Mouse (Mus musculus) heart, adult 2 months (tissue): ENCODE data around the gene Lrrc45. TPM values are rescaled to one million over a fixed set of nuclear protein-coding genes. Genes with fewer than 3 reads are reported as not detected.

Experiments
- DNase-seq, 2 experiments: peaks; one replicate each; pipeline ENCODE4 v3.0.0; 2021
- H3K27ac ChIP-seq: fragments of 200-600 bp; 2 replicates; pipeline ENCODE4 v1.8.1; 2022
- H3K27me3 ChIP-seq: fragments of 200-500 bp; 2 replicates; pipeline ENCODE4 v1.6.1; 2012; ENCODE audit warnings: mild to moderate bottlenecking, low read length, inconsistent platforms, mixed read lengths; ENCODE audit not compliant: control insufficient read depth, insufficient read depth
- H3K36me3 ChIP-seq: fragments of 200-500 bp; 2 replicates; pipeline ENCODE4 v1.6.1; 2012; ENCODE audit warnings: low read length, inconsistent platforms; ENCODE audit not compliant: control insufficient read depth, insufficient read depth
- H3K4me1 ChIP-seq: fragments of 200-500 bp; 2 replicates; pipeline ENCODE4 v1.6.1; 2011; ENCODE audit warnings: low read length; ENCODE audit not compliant: control insufficient read depth, insufficient read depth
- H3K4me3 ChIP-seq: fragments of 200-600 bp; 2 replicates; pipeline ENCODE4 v1.8.1; 2022
- H3K79me2 ChIP-seq: fragments of 200-500 bp; replicated peaks from 2 replicates; pipeline ENCODE4 v1.6.1; 2012; ENCODE audit warnings: mild to moderate bottlenecking, inconsistent platforms, low read length, moderate library complexity, mixed read lengths; ENCODE audit not compliant: control insufficient read depth, insufficient read depth
- H3K9ac ChIP-seq: fragments of 200-500 bp; 2 replicates; pipeline ENCODE4 v1.6.1; 2012; ENCODE audit warnings: low read depth, mild to moderate bottlenecking, control low read depth, inconsistent platforms, low read length, mixed read lengths
- CTCF ChIP-seq: fragments of 200-600 bp; IDR thresholded peaks from 2 replicates; pipeline ENCODE4 v1.8.1; 2022; ENCODE audit warnings: antibody characterized with exemption, mild to moderate bottlenecking, moderate library complexity
- EP300 ChIP-seq: fragments of 200-500 bp; IDR thresholded peaks from 2 replicates; pipeline ENCODE4 v1.6.1; 2011; ENCODE audit warnings: low read depth, low read length, control low read depth; ENCODE audit not compliant: insufficient read depth
- POLR2A ChIP-seq: fragments of 200-500 bp; IDR thresholded peaks from 2 replicates; pipeline ENCODE4 v1.6.1; 2011; ENCODE audit warnings: mild to moderate bottlenecking, low read depth, low read length, control low read depth; ENCODE audit not compliant: insufficient read depth
- WGBS: fragments of 180-500 bp; shearing (Covaris S2); methylation state at CpG from one replicate; pipeline ENCODE4 v1.1.7; 2018; 5-methylcytosine and 5-hydroxymethylcytosine counted together
- intact Hi-C: fragments of 180-260 bp; cut with DNase I; formaldehyde crosslinking; loops from one replicate; pipeline ENCODE4 v1.15.1; 2025
- polyA plus RNA-seq: library from polyadenylated mRNA; depleted of rRNA; stranded (reverse); fragments of >200 nt; gene quantifications from 2 replicates; pipeline ENCODE4 v1.2.3, GENCODE M21; 2012
- total RNA-seq, 2 experiments: library from RNA; stranded (reverse); gene quantifications; 2 replicates each; pipeline ENCODE4 v1.2.3; 2021

The Lrrc45 gene
- total and polyA plus RNA-seq, 3 experiments, result 4.2 to 12.7 (median 4.5) TPM

DNA sequence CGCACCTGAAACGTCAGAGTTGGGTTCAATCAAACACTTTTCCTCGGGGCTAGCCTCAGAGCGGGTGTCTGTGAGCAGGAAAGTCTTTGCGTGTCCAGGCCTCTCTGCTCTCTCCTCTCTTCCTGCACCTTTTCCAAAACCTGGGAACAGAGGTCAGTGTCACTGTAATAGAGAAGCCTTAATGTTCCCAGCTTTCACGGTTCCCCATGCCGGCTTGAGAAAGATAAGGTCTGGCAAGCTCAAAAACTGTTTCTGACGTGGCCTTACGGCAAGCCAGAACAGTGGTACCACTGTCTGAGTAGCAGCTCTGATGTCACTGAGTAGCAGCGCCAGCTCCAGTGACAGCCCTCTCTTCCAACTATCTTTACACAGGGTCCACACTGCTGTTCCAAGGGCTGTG lies 821 bp downstream of the Lrrc45 start:
- Histone ChIP-seq H3K9ac (no peak overlapping the region), H3K36me3 (no peaks in the 10 kb centered on the region), H3K27me3 (no peaks in the 10 kb centered on the region), H3K79me2 (no peaks in the 10 kb centered on the region), H3K27ac (no peak overlapping the region), H3K4me1 (peaks cover 5% of the 10 kb centered on the region; the same call in 1 of the 2 replicates), H3K4me3 (peak overlapping the region; percentile 65)
- intact Hi-C loops, result loop anchor here (5.0 kb wide), 1 partner anchor 132 kb away; the partner anchor contains the start of gene Arhgdia
- DNase-seq, result no peak
- WGBS, result 39% methylated on average over 10 of the region's 10 CpGs
- TF ChIP-seq EP300, result no peak
- no peak for TF ChIP-seq POLR2A
- no peak for TF ChIP-seq CTCF

DNA sequence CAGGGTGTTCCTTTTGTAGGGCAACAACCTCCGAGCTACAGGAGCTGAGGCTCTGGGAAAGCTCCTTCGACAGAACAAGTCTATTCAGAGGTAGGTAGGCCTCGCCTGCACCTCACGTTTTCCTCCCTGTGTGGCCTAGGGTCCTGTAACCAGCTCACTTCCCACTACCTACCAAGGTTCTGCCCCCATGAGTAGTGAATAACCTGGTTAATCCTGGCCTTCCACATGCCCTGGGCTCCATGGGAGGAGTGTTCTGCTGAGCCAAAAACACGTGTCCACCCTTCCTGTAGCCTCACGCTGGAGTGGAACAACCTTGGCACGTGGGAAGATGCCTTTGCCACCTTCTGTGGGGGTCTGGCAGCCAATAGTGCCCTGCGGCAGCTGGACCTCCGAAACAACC lies 1.4 kb downstream of the Lrrc45 start:
- DNase-seq, result no peak
- intact Hi-C loops, result no loop called here
- WGBS, result 88% methylated on average over 9 of the region's 9 CpGs
- no peaks in the 10 kb centered on the region for H3K36me3 ChIP-seq
- H3K27ac ChIP-seq, result no peak overlapping the region
- H3K4me3 ChIP-seq, result no peak overlapping the region
- H3K27me3 ChIP-seq, result no peaks in the 10 kb centered on the region
- no peak overlapping the region for H3K9ac ChIP-seq
- H3K4me1 ChIP-seq, result peaks cover 5% of the 10 kb centered on the region; the same call in 1 of the 2 replicates
- H3K79me2 ChIP-seq, result no peaks in the 10 kb centered on the region
- TF ChIP-seq CTCF (no peak), EP300 (no peak), POLR2A (no peak)

DNA sequence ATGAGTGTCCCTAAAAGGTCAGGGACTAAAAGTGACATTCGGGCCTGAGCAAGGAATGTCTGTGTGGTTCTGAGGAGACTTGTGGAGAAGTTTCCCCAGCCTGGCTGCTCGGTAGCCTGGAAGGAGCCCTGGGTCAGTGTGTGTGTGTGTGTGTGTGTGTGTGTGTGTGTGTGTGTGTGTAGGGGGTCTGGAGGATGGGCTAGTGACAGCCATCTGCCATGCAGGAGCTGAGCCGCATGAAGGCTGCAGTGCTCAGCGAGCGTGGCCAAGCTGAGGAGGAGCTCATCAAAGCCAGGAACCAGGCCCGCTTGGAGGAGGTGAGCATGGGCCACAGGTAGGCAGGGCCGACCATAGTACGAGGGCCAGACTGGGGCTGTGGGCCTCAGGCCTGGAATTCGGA lies 5.5 kb downstream of the Lrrc45 start:
- no peak for TF ChIP-seq POLR2A
- TF ChIP-seq CTCF, result no peak
- TF ChIP-seq EP300, result no peak
- no peaks in the 10 kb centered on the region for H3K36me3 ChIP-seq
- H3K79me2 ChIP-seq, result no peaks in the 10 kb centered on the region
- H3K4me3 ChIP-seq, result no peak overlapping the region
- H3K27me3 ChIP-seq, result 0 out of 2 replicates have a peak, but pooled peaks cover 1% of the 10 kb centered on the region
- H3K4me1 ChIP-seq, result peaks cover 3% of the 10 kb centered on the region; the same call in 1 of the 2 replicates
- intact Hi-C loops, result no loop called here
- no peak overlapping the region for H3K27ac ChIP-seq
- 91% methylated on average over 9 of the region's 9 CpGs for WGBS
- no peak for DNase-seq
- H3K9ac ChIP-seq, result no peak overlapping the region

- Histone ChIP-seq H3K79me2 (no peaks in the 10 kb centered on the region), H3K36me3 (no peaks in the 10 kb centered on the region), H3K27ac (no peak overlapping the region), H3K4me3 (no peak overlapping the region), H3K27me3 (0 out of 2 replicates have a peak, but pooled peaks cover 1% of the 10 kb centered on the region), H3K4me1 (peaks cover 2% of the 10 kb centered on the region; the same call in 1 of the 2 replicates), H3K9ac (no peak overlapping the region)
- TF ChIP-seq POLR2A, result no peak
- TF ChIP-seq CTCF, result no peak
- no peak for TF ChIP-seq EP300
- 92% methylated on average over 13 of the region's 13 CpGs for WGBS
- no peak for DNase-seq
- intact Hi-C loops, result loop anchor here (1.0 to 10.0 kb wide), 5 partner anchors 31 to 325 kb away; no protein-coding TSS in a partner anchor
Observed at GRCm38 (mm10) chr11:120719841-120720376, 6.2 kb downstream of the Lrrc45 start.

DNA sequence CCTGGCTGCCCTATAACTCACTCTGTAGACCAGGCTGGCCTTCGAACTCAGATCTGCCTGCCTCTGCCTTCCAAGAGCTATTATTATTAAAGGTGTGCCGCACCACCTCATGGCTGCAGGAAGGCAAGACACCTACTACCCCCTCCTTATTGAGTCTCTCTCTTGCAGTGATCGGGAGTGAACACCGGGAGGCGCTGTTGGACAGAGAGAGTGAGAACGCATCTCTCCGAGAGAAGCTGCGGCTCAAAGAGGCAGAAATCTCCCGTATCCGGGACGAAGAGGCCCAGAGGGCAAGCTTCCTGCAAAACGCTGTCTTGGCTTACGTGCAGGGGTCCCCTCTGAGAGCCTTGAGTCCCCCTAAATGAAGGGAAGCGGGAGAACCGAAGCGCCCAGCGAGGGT lies 6.7 kb downstream of the Lrrc45 start:
- H3K4me1 ChIP-seq, result peaks cover 2% of the 10 kb centered on the region; the same call in 1 of the 2 replicates
- no peak overlapping the region for H3K27ac ChIP-seq
- H3K79me2 ChIP-seq, result no peaks in the 10 kb centered on the region
- 16% methylated on average over 17 of the region's 17 CpGs for WGBS
- peak overlapping the region; percentile 58 for H3K4me3 ChIP-seq
- TF ChIP-seq EP300, result peak; percentile 94
- TF ChIP-seq POLR2A, result no peak
- TF ChIP-seq CTCF, result peak; percentile 88
- H3K27me3 ChIP-seq, result 0 out of 2 replicates have a peak, but pooled peaks cover 1% of the 10 kb centered on the region
- peak overlapping the region; percentile 81; the same call in 1 of the 2 replicates for H3K9ac ChIP-seq
- peak; percentile 87 to 91 for DNase-seq
- no peaks in the 10 kb centered on the region for H3K36me3 ChIP-seq
- intact Hi-C loops, result loop anchor here (1.0 to 10.0 kb wide), 5 partner anchors 30 to 324 kb away; no protein-coding TSS in a partner anchor

GRCm38 (mm10) chr11:120721124-120722066 lies 7.7 kb downstream of the Lrrc45 start, which contains the start of gene Rac3:
Gene Rac3 (plus strand): TSS chr11:120721470.
- Histone ChIP-seq H3K4me3 (peak within 1 kb of the TSS; percentile 58), H3K27ac (no peak within 1 kb of the TSS), H3K79me2 (no peaks in the 10 kb centered on the region), H3K4me1 (peaks cover 2% of the 10 kb centered on the region; the same call in 1 of the 2 replicates), H3K36me3 (no peaks in the 10 kb centered on the region), H3K9ac (peak within 1 kb of the TSS; percentile 81), H3K27me3 (0 out of 2 replicates have a peak, but pooled peaks cover 1% of the 10 kb centered on the region)
- intact Hi-C loops, result loop anchor here (2.0 to 10.0 kb wide), 2 partner anchors 29 to 323 kb away; no protein-coding TSS in a partner anchor
- TF ChIP-seq EP300, result no peak
- no peak for TF ChIP-seq CTCF
- DNase-seq, result peak; percentile 74 to 81
- WGBS, result 1% methylated on average over 84 of the region's 90 CpGs
